8 mouse cellular contexts compared by ENCODE assay signal in genomic region chr2:75657907-75658691, GRCm38 (mm10). TPM values are rescaled to one million over a fixed set of nuclear protein-coding genes. Genes with fewer than 3 reads are reported as not detected.
DNase-seq lines count a peak whose midpoint lies in the region; ATAC-seq lines count a peak whose summit lies in the region.

No protein-coding gene starts in this region.

- DNase-seq in thymus, postnatal 14 days: peak; percentile 34
- no peak for DNase-seq in thymus, postnatal 25 days
- DNase-seq in embryo, embryonic 11 days: peak; percentile 76
- DNase-seq in liver: peak; percentile 58
- DNase-seq in urinary bladder, postnatal 4 days (ENCODE audit: low spot score in 2 of 2): no peak
- no peak for DNase-seq in spleen, adult 18-20 months

- H3K4me1 ChIP-seq in hindbrain, embryonic 12.5 days: peaks cover 20% of the 10 kb centered on the region
- peaks cover 17% of the 10 kb centered on the region for H3K4me1 ChIP-seq in neural tube, embryonic 12.5 days

- ATAC-seq in hindbrain, embryonic 12.5 days (ENCODE audit: low FRiP score): 0 out of 2 replicates have a peak, but pooled peaks have one; percentile 9
- no peak for ATAC-seq in neural tube, embryonic 12.5 days (ENCODE audit: low FRiP score, low read depth)

- H3K4me3 ChIP-seq in hindbrain, embryonic 12.5 days: peak overlapping the region; percentile 94
- peak overlapping the region; percentile 49 for H3K4me3 ChIP-seq in neural tube, embryonic 12.5 days

- H3K4me2 ChIP-seq in hindbrain, embryonic 12.5 days (replicated peaks): peak overlapping the region; percentile 62
- H3K4me2 ChIP-seq in neural tube, embryonic 12.5 days (replicated peaks): peak overlapping the region; percentile 57

- 3% methylated on average over 18 of the region's 18 CpGs for WGBS in hindbrain, embryonic 12.5 days
- WGBS in neural tube, embryonic 12.5 days: 3% methylated on average over 18 of the region's 18 CpGs

- no peaks in the 10 kb centered on the region for H3K9me3 ChIP-seq in hindbrain, embryonic 12.5 days (replicated peaks)
- no peaks in the 10 kb centered on the region for H3K9me3 ChIP-seq in neural tube, embryonic 12.5 days

- peak overlapping the region; percentile 87 for H3K9ac ChIP-seq in hindbrain, embryonic 12.5 days
- peak overlapping the region; percentile 99 for H3K9ac ChIP-seq in neural tube, embryonic 12.5 days

- H3K27ac ChIP-seq in hindbrain, embryonic 12.5 days: peak overlapping the region; percentile 96
- H3K27ac ChIP-seq in neural tube, embryonic 12.5 days: peak overlapping the region; percentile 98

- H3K27me3 ChIP-seq in hindbrain, embryonic 12.5 days: no peaks in the 10 kb centered on the region
- no peaks in the 10 kb centered on the region for H3K27me3 ChIP-seq in neural tube, embryonic 12.5 days (replicated peaks)

- peaks cover 8% of the 10 kb centered on the region for H3K36me3 ChIP-seq in hindbrain, embryonic 12.5 days
- peaks cover 8% of the 10 kb centered on the region for H3K36me3 ChIP-seq in neural tube, embryonic 12.5 days

RNA-seq across cellular contexts. Expression of gene Hnrnpa3, which starts 1.0 kb away (rescaled TPM):
- polyA plus RNA-seq in hindbrain, embryonic 12.5 days (2016; fragmentation: Nextera tagmentation; extraction: Ambion mirVana): 352 and 360 TPM in 2 replicates
- 334 and 350 TPM in 2 replicates for polyA plus RNA-seq in neural tube, embryonic 12.5 days (2016; fragmentation: Nextera tagmentation; extraction: Ambion mirVana)

RNA-seq across cellular contexts. Expression of gene Nfe2l2, which starts 46.3 kb away (rescaled TPM):
- polyA plus RNA-seq in hindbrain, embryonic 12.5 days (2016; fragmentation: Nextera tagmentation; extraction: Ambion mirVana): 20.0 and 20.5 TPM in 2 replicates
- 18.2 and 20.9 TPM in 2 replicates for polyA plus RNA-seq in neural tube, embryonic 12.5 days (2016; fragmentation: Nextera tagmentation; extraction: Ambion mirVana)

Comparison
In these comparisons a context has a peak if more than half of its experiments do, and no peak if none do; other contexts are left out.
1. DNase-seq: peak in thymus, postnatal 14 days (single experiment), embryo, embryonic 11 days (single experiment) and liver (single experiment); none in thymus, postnatal 25 days (single experiment), urinary bladder, postnatal 4 days (0 of 2) and spleen, adult 18-20 months (0 of 2).